Mouse (Mus musculus) granulocyte monocyte progenitor cell, adult 5-6 weeks (primary cell): ENCODE results near the gene Otog. TPM values are rescaled to one million over a fixed set of nuclear protein-coding genes. Genes with fewer than 3 reads are reported as not detected.

Source experiments
- ATAC-seq: replicated peaks from 2 replicates; pipeline ENCODE4 v1.8.0; 2016; ENCODE audit warnings: mild to moderate bottlenecking, moderate TSS enrichment, inconsistent platforms; ENCODE audit not compliant: poor library complexity, severe bottlenecking
- total RNA-seq, 2 experiments: library from RNA; stranded (forward) in 1 of 2; stranded (reverse) in 1 of 2; fragments of 200-712, 200-1000 nt in 1 of 2; fragments of >200 nt in 1 of 2; fragmentation: Nextera tagmentation in 1 of 2; gene quantifications; 2 replicates each; pipeline ENCODE4 v1.2.3; 2014 to 2017

Gene Otog
- total RNA-seq (2014; fragmentation: Nextera tagmentation), result not detected in 2 replicates
- total RNA-seq (2017), result not detected in 2 replicates

DNA sequence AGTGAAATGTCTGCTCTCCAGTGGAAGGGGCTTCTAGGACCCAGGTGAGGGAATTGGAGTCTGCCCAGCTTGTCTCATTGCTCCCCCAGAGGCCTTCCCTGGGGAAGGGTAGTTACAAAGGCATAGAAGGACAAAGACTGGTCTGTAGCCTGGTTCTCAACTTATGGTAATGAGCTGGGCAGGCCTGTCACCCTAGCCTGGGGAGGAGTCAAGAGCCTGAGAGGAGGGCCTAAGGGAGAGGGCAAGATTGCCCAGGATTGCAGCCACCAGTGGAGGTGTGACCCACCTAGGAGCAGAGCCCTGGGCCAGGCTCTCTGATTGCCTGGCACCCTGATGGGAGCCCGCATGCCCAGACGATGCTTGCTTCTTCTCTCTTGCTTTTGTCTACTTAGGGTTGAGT lies at the start of gene Otog:
Otog (plus strand) TSS at position 292 of the 400 bp plus-strand sequence.
- ATAC-seq, result no peak

DNA sequence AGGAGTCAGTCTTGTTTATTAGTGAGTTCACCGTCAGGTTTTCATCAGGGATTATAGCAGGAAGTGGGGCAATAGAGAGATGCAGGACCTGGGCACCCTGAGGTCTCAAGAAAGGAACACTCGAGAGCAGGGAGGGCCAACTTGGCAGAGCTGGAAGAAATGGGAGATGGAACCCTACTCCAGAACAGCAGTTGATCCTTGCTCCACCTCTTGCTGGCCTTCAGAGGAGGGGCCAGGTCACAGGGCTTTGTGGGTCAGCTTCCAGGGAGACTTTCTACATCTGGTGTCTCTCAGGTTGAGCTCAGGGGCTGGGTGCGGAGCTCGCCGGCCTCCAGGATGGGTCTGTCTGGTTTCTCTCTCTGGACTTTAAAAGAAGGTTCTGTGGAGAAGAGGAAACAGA lies 45.4 kb upstream of the Otog start:
- no peak for ATAC-seq

DNA sequence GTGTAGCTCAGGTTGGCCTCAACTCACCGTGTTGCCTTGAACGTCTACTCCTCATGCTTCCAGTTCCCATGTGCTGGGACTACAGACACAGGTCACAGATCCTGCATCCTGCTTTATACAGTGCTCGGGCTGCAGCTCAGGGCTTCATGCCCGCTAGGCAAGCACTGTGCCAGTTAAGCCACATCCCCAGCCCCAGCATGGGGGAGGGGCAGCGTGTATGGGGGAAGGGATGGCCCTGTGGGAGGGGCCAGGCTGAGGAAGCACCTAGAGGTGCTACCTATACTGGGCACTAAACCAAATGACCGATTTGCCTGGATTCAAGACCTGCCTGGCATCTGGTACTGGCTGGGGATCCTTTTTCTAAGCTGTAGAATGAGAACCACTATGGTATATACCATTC lies 40.8 kb upstream of the Otog start:
- no peak for ATAC-seq

DNA sequence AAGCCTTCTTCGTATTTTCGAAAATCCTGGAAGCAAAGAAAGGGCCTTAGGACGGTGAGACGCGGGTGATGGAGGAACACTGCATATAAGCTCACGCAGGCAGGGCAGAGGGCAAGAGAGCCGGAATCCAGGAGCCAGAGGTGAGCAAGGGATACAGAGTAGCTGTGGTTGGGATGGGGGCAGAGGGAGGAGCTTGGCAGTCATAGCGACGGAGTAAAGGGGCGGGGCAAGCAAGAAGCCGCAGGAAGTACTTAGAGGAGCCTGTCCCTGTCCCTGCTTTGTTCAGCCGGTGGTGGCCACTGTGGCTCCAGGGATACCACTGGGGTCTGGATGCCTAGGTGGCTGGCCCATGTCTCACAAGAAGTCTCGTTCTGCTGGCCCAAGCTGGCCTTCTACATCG lies 39.1 kb upstream of the Otog start:
- ATAC-seq, result no peak

DNA sequence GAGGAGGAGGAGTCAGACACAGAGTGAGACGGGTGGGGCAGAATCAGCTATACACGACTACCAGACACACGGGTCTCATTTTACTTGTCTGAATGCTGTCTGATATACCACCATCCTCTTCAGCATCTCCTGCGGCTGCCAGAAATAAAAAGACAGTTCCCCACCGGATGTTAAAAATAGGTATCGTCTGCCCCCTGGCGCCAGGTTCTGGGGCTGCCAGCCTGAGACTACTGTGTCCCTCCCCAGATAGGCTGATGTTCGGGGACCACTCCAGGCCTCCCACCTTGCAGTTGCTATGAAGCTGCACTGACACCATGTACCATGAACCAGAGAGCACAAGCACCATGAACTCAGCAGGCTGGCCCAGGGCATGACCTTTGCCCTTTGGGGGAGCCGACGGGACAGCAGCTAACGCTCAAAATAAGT lies 36.7 kb upstream of the Otog start:
- peak; percentile 42; the same call in 1 of the 2 replicates for ATAC-seq

DNA sequence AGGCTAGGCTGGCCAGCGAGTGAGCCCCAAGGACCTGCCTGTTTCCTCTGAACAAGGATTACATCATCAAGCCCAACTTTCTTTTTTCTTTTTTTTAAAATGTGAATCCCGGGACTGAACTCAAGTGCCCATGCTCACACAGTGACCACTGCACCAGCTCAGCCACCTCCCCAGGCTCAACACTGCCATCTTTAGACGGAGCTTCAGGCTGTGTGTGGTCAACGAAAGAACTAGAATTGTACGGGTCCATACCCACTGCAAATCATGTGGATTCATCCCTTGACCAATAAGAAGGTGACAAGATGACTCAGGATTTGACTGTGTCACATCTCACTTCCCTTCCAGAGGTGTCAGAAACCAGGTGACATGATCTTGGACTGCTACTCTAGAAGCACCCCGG lies 36.0 kb upstream of the Otog start:
- no peak for ATAC-seq

DNA sequence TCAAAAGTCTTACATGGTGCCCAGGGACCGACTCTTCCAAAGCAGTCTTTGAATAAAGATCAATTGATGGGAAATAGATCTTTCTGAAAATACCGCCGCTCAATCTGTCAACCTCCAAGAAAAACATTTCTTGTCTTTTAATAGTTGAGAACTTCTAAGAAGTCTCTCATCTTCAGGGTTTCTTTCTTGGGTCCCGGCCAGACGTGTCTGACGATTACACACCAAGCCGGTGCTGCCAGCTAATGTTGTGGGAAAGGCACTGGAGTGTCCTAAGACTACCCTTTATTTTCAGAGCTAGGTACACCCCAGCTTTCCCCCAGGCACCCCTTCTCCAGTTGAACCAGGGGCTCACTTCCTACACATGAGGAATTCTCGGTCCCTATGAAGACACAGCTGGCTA lies 32.7 kb upstream of the Otog start:
- no peak for ATAC-seq

DNA sequence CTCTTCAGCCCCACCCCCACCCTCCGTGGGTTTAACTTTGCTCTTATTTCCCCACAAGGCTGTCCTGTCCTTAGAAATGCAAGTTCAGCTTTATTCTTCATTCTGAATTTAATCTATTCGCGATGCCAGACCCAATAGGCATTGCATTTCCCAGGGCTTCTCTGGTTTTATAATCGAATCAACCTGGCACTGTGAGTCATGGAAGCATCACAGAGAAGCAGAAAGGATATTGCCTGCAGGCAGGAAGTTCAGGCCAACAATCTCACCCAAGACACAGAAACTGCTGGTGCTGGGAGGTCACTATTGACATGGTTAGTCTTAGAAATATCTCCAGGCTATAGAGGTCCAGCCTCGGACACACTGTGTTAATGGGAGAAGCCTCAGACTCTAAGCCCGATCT lies 30.5 kb upstream of the Otog start:
- ATAC-seq, result no peak

DNA sequence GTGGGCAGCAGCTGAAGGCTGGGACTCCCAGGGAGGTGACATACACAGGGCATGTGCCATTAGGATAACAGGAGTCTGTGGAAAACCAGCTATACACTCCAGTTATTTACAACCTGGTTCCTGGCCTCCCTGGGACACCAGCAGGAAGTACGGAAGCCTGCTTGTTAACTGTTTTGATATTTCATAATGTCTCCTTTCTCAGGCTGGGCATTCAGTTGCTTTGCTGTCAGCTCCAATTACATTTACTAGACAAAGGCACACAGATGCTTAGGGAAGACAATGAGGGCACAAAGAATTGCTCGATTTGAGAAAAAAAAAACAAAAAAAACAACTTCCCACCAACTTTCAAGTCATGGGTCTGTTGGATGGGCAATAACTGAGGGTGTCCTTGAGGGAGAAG lies 24.3 kb upstream of the Otog start:
- no peak for ATAC-seq

DNA sequence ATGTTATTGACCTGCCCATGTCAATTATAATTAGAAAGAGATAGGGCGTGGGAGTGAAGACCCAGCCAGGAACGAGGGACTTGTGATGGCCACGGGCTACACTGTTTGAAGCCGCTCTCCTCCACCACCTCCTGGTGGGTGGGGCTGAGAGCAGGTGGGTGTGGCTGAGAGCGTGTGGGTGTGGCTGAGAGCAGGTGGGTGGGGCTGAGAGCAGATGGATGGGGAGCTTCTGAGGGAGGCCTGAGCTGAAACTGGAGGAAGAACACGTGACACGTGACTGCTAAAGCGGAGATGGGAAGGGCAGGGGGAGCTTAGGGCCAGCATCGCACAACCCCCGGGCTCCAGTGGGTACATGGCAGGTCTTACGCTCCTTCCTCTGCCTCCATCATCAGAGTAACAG lies 22.4 kb upstream of the Otog start:
- ATAC-seq, result peak; percentile 50; the same call in 1 of the 2 replicates

DNA sequence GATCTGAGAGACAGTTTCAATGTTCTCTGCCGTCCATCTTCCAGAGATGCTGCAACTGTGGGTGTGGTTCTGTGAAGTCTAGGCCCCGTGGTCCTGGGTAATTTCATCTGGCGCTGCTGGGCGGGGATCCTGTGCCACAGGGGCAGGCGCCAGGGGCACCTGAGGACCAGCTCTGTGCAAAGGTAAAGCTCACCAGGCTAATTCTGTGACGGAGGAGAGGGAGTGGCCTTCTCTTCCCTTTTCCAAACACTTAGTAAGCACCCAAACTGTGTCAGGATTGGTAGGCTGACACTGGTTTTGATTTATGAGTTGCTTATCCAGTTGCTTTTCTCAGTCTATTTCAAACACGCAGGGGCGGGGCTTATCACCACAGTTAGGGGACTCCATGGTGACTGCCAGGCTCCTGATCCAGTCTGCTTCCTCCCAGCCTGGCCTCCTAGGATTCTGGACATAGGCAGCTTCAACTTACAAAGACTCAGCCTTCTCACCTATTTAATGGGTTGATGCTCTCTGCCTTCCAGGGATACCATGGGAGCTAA lies 20.1 kb upstream of the Otog start:
- ATAC-seq, result no peak

DNA sequence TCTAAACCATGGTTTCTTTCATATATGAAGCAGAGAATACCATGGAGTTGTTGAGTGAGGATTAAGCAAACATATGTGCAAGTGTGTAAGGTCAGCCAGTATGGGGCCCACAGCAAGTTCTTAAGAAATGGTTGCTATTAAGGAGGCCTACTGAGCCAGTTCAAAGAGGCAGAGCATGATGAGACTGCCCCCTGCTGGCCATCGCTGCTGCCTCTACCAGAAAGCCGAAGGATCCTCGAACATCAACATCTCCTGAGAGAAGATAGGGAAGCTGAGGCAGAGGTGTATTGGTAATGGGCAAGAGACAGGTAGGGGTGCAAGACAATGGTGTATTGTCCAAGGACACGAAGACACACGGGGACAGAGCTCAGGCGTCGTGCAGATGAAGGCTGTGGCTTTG lies 14.5 kb upstream of the Otog start:
- 0 out of 2 replicates have a peak, but pooled peaks have one; percentile 20 for ATAC-seq

DNA sequence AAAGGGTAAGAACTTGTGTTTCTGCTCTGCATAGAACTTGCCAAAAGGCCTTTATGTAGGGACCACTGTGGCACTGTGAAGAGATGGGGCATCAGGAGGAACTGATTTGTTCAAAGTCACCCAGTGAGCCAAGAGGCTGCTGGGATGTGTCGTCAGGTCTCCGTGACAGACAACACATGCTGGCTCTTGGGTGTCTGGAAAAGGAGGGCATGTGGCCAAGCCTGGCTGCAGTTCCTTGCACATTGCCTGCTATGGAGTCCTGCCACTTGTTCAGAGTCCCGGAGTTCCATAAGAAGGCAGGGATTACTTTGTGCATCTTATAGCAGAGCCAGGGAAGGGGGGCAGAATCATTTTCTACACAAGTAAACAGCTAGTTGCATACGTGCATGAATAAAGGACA lies 13.9 kb upstream of the Otog start:
- ATAC-seq, result no peak

DNA sequence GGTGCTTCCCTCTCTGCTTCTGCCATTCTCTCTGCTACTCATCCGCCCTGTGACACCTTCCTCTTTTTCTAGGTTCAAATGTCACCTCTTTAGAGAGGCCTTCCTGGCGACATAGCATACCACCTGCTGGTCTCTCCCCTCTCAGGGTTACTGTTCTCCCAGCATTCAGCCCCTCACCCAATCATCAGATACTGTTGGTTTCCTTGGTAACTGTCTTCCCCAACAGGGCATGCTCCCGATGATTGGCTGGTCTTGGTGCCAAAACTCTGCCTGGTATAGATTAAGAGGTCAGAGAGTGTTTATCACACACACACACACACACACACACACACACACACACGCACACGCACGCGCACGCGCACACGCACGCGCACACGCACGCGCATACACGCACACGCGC lies 4.8 kb upstream of the Otog start:
- ATAC-seq, result no peak

DNA sequence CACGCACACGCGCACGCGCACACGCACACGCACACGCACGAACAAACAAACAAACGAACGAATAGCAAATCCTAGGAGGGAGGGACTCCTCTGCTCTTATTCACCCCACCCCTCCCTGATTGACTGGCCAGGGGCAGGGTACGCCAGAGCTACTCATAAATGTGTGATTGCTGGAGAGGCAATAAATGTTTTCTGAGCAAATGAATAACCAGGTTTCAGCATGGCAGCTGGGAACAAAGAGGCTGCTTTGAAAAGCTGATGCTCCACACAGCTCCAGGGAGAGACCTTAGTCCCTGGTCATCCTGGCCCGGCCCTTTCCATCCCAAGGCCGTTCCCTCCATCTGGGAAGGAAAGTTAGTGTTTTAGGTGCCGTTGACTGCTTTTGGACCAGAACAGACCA lies 4.4 kb upstream of the Otog start:
- ATAC-seq, result no peak

DNA sequence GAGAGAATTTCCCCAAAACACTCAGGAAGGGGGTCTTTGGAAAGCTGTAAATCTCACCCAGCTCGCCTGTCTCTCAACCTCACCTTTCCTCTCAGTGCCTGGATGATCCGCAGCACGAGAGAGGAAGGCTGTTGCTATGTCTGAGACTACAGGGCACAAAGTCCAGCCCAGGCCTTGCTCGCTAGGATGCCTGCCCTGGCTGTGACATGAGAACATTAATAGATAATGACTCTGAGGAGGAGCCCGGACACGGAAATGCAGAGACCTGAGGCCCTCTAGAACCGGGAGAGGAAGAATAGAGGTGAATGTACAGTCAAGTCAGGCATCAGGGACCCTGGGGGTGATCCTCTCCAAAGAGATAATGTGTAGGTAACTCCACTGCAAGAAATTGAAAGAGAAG lies 3.6 kb upstream of the Otog start:
- ATAC-seq, result no peak

DNA sequence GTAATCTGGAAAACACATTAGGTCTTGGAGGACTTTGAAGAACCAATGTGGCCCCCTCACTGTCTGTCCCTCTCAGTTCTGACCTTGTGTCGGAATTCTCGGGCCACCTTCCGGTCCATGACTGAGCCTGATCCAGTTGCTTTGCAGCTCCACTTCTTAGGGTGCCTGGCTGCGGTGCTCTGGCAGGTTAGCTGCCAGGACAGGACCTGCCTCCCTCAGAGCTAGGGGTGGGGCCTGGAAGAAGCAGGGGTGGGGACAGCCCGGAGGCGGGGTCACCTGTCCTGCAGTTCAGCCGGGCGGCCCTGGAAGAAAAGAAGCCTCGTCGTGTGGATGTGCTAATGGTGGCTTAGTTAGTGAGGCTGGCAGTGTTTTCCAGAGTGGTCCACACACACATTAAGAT lies 2.4 kb upstream of the Otog start, which contains the start of gene Ush1c:
Ush1c (minus strand) TSS at position 158 of the 400 bp plus-strand sequence.
- no peak for ATAC-seq

DNA sequence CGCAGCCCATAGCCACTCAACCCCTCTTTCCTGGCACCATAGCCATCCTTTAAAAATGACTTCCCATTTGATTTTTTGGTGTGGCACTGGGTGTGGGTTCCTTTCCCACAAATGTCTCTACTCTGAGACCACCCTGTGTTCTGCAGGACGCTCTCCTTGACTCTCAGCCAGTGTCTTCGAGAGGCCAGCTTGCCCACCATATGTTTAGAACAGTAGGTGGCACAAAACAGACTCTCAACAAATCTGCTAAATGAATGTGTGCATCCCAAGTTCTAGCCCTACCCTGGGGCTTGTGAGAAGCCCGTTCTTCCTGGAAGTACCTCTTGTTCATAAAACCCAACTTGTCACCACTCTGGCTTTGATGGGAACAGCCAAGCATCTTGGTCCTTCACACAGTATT lies 696 bp upstream of the Otog start:
- ATAC-seq, result no peak

DNA sequence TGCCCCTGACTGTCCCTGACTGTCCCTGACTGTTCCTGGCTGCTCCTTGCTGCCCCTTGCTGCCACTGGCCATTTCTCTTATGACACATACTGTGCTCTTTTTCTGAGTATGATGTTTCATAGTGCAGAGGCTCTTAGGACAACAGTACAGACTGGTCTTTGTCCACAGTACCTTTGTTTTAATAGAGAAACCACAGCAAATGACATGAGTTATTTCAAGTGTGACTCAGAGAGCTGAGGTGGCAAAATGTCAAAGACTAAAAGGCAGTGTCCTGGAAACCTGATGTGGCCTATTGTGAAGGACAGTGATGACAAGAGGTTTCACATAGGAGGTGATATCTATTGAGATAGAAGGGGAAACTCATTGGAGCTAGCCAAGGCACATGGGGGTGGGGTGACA lies 6.1 kb downstream of the Otog start:
- no peak for ATAC-seq

DNA sequence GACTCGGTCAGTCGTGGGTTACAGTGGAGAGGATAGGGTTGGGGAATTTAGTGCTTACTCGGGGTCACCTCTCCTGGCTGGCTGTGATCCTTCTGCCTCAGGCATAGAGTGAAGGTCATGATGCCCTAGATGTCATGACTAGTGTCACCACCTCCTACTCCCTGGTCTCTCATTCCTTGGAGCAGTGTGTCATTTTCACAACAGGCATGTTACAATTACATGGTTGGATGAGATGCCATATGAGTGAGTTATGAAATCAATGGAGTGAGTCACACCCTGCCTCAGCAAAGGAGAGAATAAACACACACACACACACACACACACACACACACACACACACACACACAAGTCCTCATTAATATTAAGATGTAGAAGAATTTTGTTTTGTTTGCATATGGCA lies 6.8 kb downstream of the Otog start:
- no peak for ATAC-seq

DNA sequence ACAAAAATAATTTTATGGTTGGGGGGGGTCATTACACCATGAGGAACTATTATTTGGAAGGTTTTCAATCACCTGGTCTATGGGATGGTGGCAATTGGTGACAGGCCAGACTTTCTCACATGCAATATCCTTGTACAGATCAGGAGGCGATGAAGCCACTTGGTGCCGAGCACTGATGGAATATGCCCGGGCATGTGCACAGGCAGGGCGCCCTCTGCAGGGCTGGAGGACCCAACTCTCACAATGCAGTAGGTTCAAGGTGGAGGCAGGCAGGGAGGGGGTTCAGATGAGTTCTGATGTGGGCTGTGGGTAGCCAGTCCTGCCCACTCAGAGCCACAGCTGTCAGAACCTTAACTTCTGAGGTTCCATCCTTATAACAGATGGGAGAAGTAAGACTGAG lies 11.1 kb downstream of the Otog start:
- no peak for ATAC-seq

DNA sequence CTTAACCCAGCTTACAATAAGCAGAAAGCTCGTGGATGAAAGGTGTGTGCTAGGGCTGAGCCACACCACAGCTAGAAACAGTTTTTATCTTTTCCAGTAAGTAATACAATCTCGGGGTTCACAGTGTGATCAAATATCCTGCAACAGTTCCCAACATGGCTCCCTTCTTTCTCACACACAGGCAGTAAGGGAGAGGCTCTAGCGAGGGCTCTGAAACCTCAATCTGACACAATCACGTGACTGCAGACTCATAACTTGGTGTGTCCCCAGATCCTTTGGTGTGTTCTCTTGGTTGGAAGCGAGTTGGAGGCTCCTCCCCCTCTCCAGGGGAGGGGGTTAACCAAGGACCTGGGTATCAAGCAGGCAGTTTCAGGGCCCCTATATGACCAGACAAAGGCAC lies 35.4 kb downstream of the Otog start:
- ATAC-seq, result no peak

DNA sequence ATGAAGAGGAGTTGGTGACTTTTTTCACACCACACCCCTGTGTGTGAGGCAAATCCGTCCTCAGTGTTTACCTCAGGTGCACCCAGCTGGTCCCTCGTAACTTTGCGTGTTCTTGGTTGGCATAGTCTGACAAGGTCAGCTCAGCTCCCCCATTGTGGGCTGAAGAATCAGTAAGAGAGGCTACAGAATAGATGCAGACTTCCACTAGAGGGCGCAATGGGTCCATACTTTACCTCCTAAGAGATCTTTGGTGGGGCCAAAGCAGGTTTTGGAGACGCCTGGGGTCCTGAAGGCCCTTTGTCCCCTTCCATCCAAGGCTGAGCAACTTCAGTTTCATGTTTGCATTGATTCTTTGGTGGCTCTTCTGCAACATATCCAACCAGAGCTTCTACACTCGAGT lies 39.2 kb downstream of the Otog start:
- peak; percentile 59; the same call in 1 of the 2 replicates for ATAC-seq
